Mouse (Mus musculus) myocyte (in vitro differentiated cells): ENCODE measurements around the gene Snf8.

Source experiments
- CEBPB ChIP-seq: IDR thresholded peaks from 2 replicates; pipeline ENCODE4 v1.6.1; 2011; ENCODE audit warnings: mild to moderate bottlenecking, moderate library complexity; ENCODE audit not compliant: poor library complexity, insufficient read depth, severe bottlenecking
- E2F4 ChIP-seq: IDR thresholded peaks from one replicate; pipeline ENCODE4 v1.6.1; 2011; ENCODE audit warnings: mild to moderate bottlenecking, control low read depth, moderate library complexity; ENCODE audit not compliant: insufficient read depth
- MAX ChIP-seq: IDR thresholded peaks from one replicate; pipeline ENCODE4 v1.6.1; 2011; ENCODE audit warnings: low read depth, mild to moderate bottlenecking, control low read depth
- MYOD1 ChIP-seq, 3 experiments: IDR thresholded peaks; one replicate each; pipeline ENCODE4 v1.6.1; 2011; ENCODE audit warnings: control low read depth in 2 of 3, low read depth in 2 of 3, mild to moderate bottlenecking in 2 of 3, moderate library complexity in 1 of 3; ENCODE audit not compliant: insufficient read length in 2 of 3, control insufficient read depth in 1 of 3
- MYOG ChIP-seq, 3 experiments: IDR thresholded peaks; one replicate each; pipeline ENCODE4 v1.6.1; 2011; ENCODE audit warnings: control low read depth in 2 of 3, low read depth in 2 of 3, mild to moderate bottlenecking in 2 of 3; ENCODE audit not compliant: insufficient read length in 2 of 3, control insufficient read depth in 1 of 3, insufficient read depth in 1 of 3
- POLR2A ChIP-seq: IDR thresholded peaks from one replicate; pipeline ENCODE4 v1.6.1; 2011; ENCODE audit warnings: low read depth, mild to moderate bottlenecking, control low read depth, moderate library complexity; ENCODE audit not compliant: insufficient read length
- POLR2AphosphoS2 ChIP-seq: IDR thresholded peaks from one replicate; pipeline ENCODE4 v1.6.1; 2011; ENCODE audit warnings: low read depth, control low read depth; ENCODE audit not compliant: insufficient read length
- REST ChIP-seq: IDR thresholded peaks from one replicate; pipeline ENCODE4 v1.6.1; 2011; ENCODE audit warnings: mild to moderate bottlenecking, control low read depth, moderate library complexity; ENCODE audit not compliant: insufficient read depth, insufficient read length
- SRF ChIP-seq: IDR thresholded peaks from one replicate; pipeline ENCODE4 v1.6.1; 2011; ENCODE audit warnings: low read depth; ENCODE audit not compliant: control insufficient read depth, insufficient read length
- TCF12 ChIP-seq: IDR thresholded peaks from one replicate; pipeline ENCODE4 v1.6.1; 2011; ENCODE audit warnings: mild to moderate bottlenecking, control low read depth; ENCODE audit not compliant: poor library complexity, insufficient read depth, severe bottlenecking
- TCF3 ChIP-seq: IDR thresholded peaks from one replicate; pipeline ENCODE4 v1.6.1; 2011; ENCODE audit warnings: low read depth, control low read depth; ENCODE audit not compliant: insufficient read length
- USF1 ChIP-seq: IDR thresholded peaks from one replicate; pipeline ENCODE4 v1.6.1; 2011; ENCODE audit warnings: low read depth, mild to moderate bottlenecking, control low read depth, moderate library complexity

DNA sequence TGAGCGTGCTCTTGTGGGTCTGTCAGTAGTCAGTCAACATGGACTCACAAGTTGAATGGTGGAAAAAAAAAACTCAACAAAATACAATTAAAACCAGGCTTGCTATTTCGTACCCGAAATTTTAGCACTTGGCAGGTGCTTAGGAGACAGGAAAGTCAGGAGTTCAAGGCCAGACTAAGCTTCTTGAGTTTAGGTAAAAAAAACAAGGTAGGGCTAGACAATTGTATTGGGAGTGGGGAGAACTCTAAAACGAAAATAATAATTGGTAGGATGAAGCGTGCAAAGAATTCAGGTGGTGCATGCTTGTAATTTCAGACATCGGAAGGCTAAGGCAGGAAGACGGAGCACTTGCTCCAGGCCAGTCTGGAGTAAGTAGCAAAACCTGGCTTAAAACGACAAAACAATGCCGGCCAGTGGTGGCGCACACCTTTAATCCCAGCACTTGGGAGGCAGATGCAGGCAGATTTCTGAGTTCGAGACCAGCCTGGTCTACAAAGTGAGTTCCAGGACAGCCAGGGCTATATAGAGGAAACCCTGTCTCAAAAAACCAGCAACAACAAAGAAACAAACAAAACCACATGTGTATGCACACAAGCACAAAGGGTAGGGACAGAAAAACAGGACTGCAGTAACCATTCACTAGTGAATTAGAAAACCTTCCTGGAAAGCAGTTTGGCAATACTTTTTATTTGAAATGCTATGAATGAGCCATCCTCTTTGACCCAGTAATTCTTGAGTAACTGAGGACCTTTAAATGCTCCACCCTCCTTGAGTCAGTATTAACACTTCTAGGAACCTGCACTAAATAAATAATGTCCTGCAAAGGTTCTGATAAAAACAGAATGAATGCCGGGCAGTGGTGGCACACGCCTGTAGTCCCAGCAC is 41.8 kb downstream of the Snf8 start:
- TF ChIP-seq POLR2A (no peak), MYOG (IDR thresholded peaks at IDR 0.05; ENCODE audit: control insufficient read depth in 1 of 3, insufficient read depth in 1 of 3, insufficient read length in 2 of 3, low read depth in 2 of 3) (no peak), MAX (no peak), TCF3 (no peak), E2F4 (no peak), TCF12 (no peak), MYOD1 (IDR thresholded peaks at IDR 0.05; ENCODE audit: control insufficient read depth in 1 of 3, insufficient read length in 2 of 3, low read depth in 2 of 3) (no peak), USF1 (no peak), POLR2AphosphoS2 (no peak), CEBPB (no peak), SRF (no peak), REST (no peak)
